Mouse (Mus musculus): Measurements from ENCODE around the gene Denr. TPM values are rescaled to one million over a fixed set of nuclear protein-coding genes. Genes with fewer than 3 reads are reported as not detected.

Denr gene
- polyA plus RNA-seq, 1 experiment from 2014 or later, result 135 TPM

- no peaks in the 10 kb centered on the region for H3K9me3 ChIP-seq (ENCODE audit: control insufficient read depth, low read length)
- no peak overlapping the region for H3K27ac ChIP-seq (ENCODE audit: low read depth, low read length)
- WGBS, result 26% methylated on average over 14 of the region's 14 CpGs
- H3K4me1 ChIP-seq (ENCODE audit: control insufficient read depth, insufficient read depth, low read length), result peaks cover 31% of the 10 kb centered on the region
- no peak overlapping the region for H3K9ac ChIP-seq (ENCODE audit: low read depth, low read length)
- H3K27me3 ChIP-seq (ENCODE audit: control insufficient read depth, insufficient read depth, low read length), result no peaks in the 10 kb centered on the region
- peak overlapping the region; percentile 13; the same call in 1 of the 2 replicates for H3K4me3 ChIP-seq (ENCODE audit: low read length)
- no peaks in the 10 kb centered on the region for H3K36me3 ChIP-seq (ENCODE audit: control insufficient read depth, insufficient read depth, low read length)
- ATAC-seq (ENCODE audit: low FRiP score, low TSS enrichment), result 0 out of 2 replicates have a peak, but pooled peaks have one; percentile 33
- peak overlapping the region; percentile 32 for H3K4me2 ChIP-seq (replicated peaks; ENCODE audit: low read depth, low read length)
Measured at GRCm38 (mm10) chr5:123878056-123878455, 28.9 kb upstream of the Denr start.

GRCm38 (mm10) chr5:123879928-123880327 is 27.0 kb upstream of the Denr start, which contains the start of gene Hcar1:
Hcar1 (minus strand) TSS chr5:123880020.
- 0 out of 2 replicates have a peak within 1 kb of the TSS, but pooled peaks have one; percentile 9 for H3K4me3 ChIP-seq (ENCODE audit: low read length)
- peak; percentile 48; the same call in 1 of the 2 replicates for ATAC-seq (ENCODE audit: low FRiP score, low TSS enrichment)
- peak within 1 kb of the TSS; percentile 29 for H3K4me2 ChIP-seq (replicated peaks; ENCODE audit: low read depth, low read length)
- peak within 1 kb of the TSS; percentile 14; the same call in 1 of the 2 replicates for H3K27ac ChIP-seq (ENCODE audit: low read depth, low read length)
- H3K36me3 ChIP-seq (ENCODE audit: control insufficient read depth, insufficient read depth, low read length), result no peaks in the 10 kb centered on the region
- H3K9ac ChIP-seq (ENCODE audit: low read depth, low read length), result peak within 1 kb of the TSS; percentile 18; the same call in 1 of the 2 replicates
- H3K27me3 ChIP-seq (ENCODE audit: control insufficient read depth, insufficient read depth, low read length), result no peaks in the 10 kb centered on the region
- WGBS, result 23% methylated on average over 12 of the region's 12 CpGs
- no peaks in the 10 kb centered on the region for H3K9me3 ChIP-seq (ENCODE audit: control insufficient read depth, low read length)
- peaks cover 31% of the 10 kb centered on the region for H3K4me1 ChIP-seq (ENCODE audit: control insufficient read depth, insufficient read depth, low read length)

GRCm38 (mm10) chr5:123880778-123881177 is 26.2 kb upstream of the Denr start:
- no peaks in the 10 kb centered on the region for H3K36me3 ChIP-seq (ENCODE audit: control insufficient read depth, insufficient read depth, low read length)
- ATAC-seq (ENCODE audit: low FRiP score, low TSS enrichment), result no peak
- H3K27me3 ChIP-seq (ENCODE audit: control insufficient read depth, insufficient read depth, low read length), result no peaks in the 10 kb centered on the region
- H3K27ac ChIP-seq (ENCODE audit: low read depth, low read length), result no peak overlapping the region
- H3K9ac ChIP-seq (ENCODE audit: low read depth, low read length), result no peak overlapping the region
- H3K4me3 ChIP-seq (ENCODE audit: low read length), result no peak overlapping the region
- peaks cover 31% of the 10 kb centered on the region for H3K4me1 ChIP-seq (ENCODE audit: control insufficient read depth, insufficient read depth, low read length)
- WGBS, result 86% methylated on average over 14 of the region's 14 CpGs
- H3K4me2 ChIP-seq (replicated peaks; ENCODE audit: low read depth, low read length), result no peak overlapping the region
- H3K9me3 ChIP-seq (ENCODE audit: control insufficient read depth, low read length), result no peaks in the 10 kb centered on the region

GRCm38 (mm10) chr5:123883891-123884290 is 23.1 kb upstream of the Denr start:
- Histone ChIP-seq H3K9ac (ENCODE audit: low read depth, low read length) (no peak overlapping the region), H3K4me3 (ENCODE audit: low read length) (no peak overlapping the region), H3K9me3 (ENCODE audit: control insufficient read depth, low read length) (no peaks in the 10 kb centered on the region), H3K4me1 (ENCODE audit: control insufficient read depth, insufficient read depth, low read length) (peaks cover 15% of the 10 kb centered on the region), H3K27ac (ENCODE audit: low read depth, low read length) (no peak overlapping the region; the same call in 1 of the 2 replicates), H3K27me3 (ENCODE audit: control insufficient read depth, insufficient read depth, low read length) (no peaks in the 10 kb centered on the region), H3K36me3 (ENCODE audit: control insufficient read depth, insufficient read depth, low read length) (no peaks in the 10 kb centered on the region), H3K4me2 (replicated peaks; ENCODE audit: low read depth, low read length) (no peak overlapping the region)
- no peak for ATAC-seq (ENCODE audit: low FRiP score, low TSS enrichment)
- 73% methylated on average over 7 of the region's 7 CpGs for WGBS

- Histone ChIP-seq H3K27ac (ENCODE audit: low read depth, low read length) (no peak overlapping the region; the same call in 1 of the 2 replicates), H3K36me3 (ENCODE audit: control insufficient read depth, insufficient read depth, low read length) (no peaks in the 10 kb centered on the region), H3K9ac (ENCODE audit: low read depth, low read length) (no peak overlapping the region), H3K9me3 (ENCODE audit: control insufficient read depth, low read length) (no peaks in the 10 kb centered on the region), H3K4me1 (ENCODE audit: control insufficient read depth, insufficient read depth, low read length) (peaks cover 11% of the 10 kb centered on the region), H3K4me2 (replicated peaks; ENCODE audit: low read depth, low read length) (no peak overlapping the region), H3K4me3 (ENCODE audit: low read length) (no peak overlapping the region), H3K27me3 (ENCODE audit: control insufficient read depth, insufficient read depth, low read length) (no peaks in the 10 kb centered on the region)
- ATAC-seq (ENCODE audit: low FRiP score, low TSS enrichment), result no peak
- WGBS, result 76% methylated on average over 10 of the region's 10 CpGs
Measured at GRCm38 (mm10) chr5:123884332-123884731, 22.6 kb upstream of the Denr start.

- 70% methylated on average over 3 of the region's 3 CpGs for WGBS
- Histone ChIP-seq H3K4me3 (ENCODE audit: low read length) (no peak overlapping the region), H3K4me1 (ENCODE audit: control insufficient read depth, insufficient read depth, low read length) (no peaks in the 10 kb centered on the region), H3K4me2 (replicated peaks; ENCODE audit: low read depth, low read length) (no peak overlapping the region), H3K27ac (ENCODE audit: low read depth, low read length) (no peak overlapping the region), H3K27me3 (ENCODE audit: control insufficient read depth, insufficient read depth, low read length) (no peaks in the 10 kb centered on the region), H3K9me3 (ENCODE audit: control insufficient read depth, low read length) (no peaks in the 10 kb centered on the region), H3K36me3 (ENCODE audit: control insufficient read depth, insufficient read depth, low read length) (no peaks in the 10 kb centered on the region), H3K9ac (ENCODE audit: low read depth, low read length) (no peak overlapping the region)
- ATAC-seq (ENCODE audit: low FRiP score, low TSS enrichment), result no peak
Measured at GRCm38 (mm10) chr5:123886365-123886764, 20.6 kb upstream of the Denr start.

- Histone ChIP-seq H3K27ac (ENCODE audit: low read depth, low read length) (no peak overlapping the region), H3K4me2 (replicated peaks; ENCODE audit: low read depth, low read length) (no peak overlapping the region), H3K4me3 (ENCODE audit: low read length) (no peak overlapping the region), H3K27me3 (ENCODE audit: control insufficient read depth, insufficient read depth, low read length) (no peaks in the 10 kb centered on the region), H3K9ac (ENCODE audit: low read depth, low read length) (no peak overlapping the region), H3K36me3 (ENCODE audit: control insufficient read depth, insufficient read depth, low read length) (no peaks in the 10 kb centered on the region), H3K9me3 (ENCODE audit: control insufficient read depth, low read length) (no peaks in the 10 kb centered on the region), H3K4me1 (ENCODE audit: control insufficient read depth, insufficient read depth, low read length) (0 out of 2 replicates have a peak, but pooled peaks cover 2% of the 10 kb centered on the region)
- WGBS, result 85% methylated on average over 2 of the region's 2 CpGs
- ATAC-seq (ENCODE audit: low FRiP score, low TSS enrichment), result no peak
Measured at GRCm38 (mm10) chr5:123890312-123890711, 16.7 kb upstream of the Denr start.

GRCm38 (mm10) chr5:123890987-123891386 is 16.0 kb upstream of the Denr start:
- WGBS, result 80% methylated on average over 5 of the region's 5 CpGs
- no peak overlapping the region for H3K9ac ChIP-seq (ENCODE audit: low read depth, low read length)
- no peaks in the 10 kb centered on the region for H3K27me3 ChIP-seq (ENCODE audit: control insufficient read depth, insufficient read depth, low read length)
- H3K4me3 ChIP-seq (ENCODE audit: low read length), result no peak overlapping the region
- H3K4me1 ChIP-seq (ENCODE audit: control insufficient read depth, insufficient read depth, low read length), result 0 out of 2 replicates have a peak, but pooled peaks cover 2% of the 10 kb centered on the region
- H3K4me2 ChIP-seq (replicated peaks; ENCODE audit: low read depth, low read length), result no peak overlapping the region
- H3K27ac ChIP-seq (ENCODE audit: low read depth, low read length), result no peak overlapping the region
- no peak for ATAC-seq (ENCODE audit: low FRiP score, low TSS enrichment)
- H3K36me3 ChIP-seq (ENCODE audit: control insufficient read depth, insufficient read depth, low read length), result no peaks in the 10 kb centered on the region
- no peaks in the 10 kb centered on the region for H3K9me3 ChIP-seq (ENCODE audit: control insufficient read depth, low read length)

- WGBS, result 41% methylated on average over 6 of the region's 6 CpGs
- 0 out of 2 replicates have a peak, but pooled peaks have one; percentile 35 for ATAC-seq (ENCODE audit: low FRiP score, low TSS enrichment)
Measured at GRCm38 (mm10) chr5:123891669-123892068, 15.3 kb upstream of the Denr start.

More at GRCm38 (mm10) chr5:123891669-123892068, 15.3 kb upstream of the Denr start:
- Histone ChIP-seq H3K4me1 (ENCODE audit: control insufficient read depth, insufficient read depth, low read length) (0 out of 2 replicates have a peak, but pooled peaks cover 2% of the 10 kb centered on the region), H3K27me3 (ENCODE audit: control insufficient read depth, insufficient read depth, low read length) (no peaks in the 10 kb centered on the region), H3K9me3 (ENCODE audit: control insufficient read depth, low read length) (no peaks in the 10 kb centered on the region), H3K4me3 (ENCODE audit: low read length) (no peak overlapping the region), H3K4me2 (replicated peaks; ENCODE audit: low read depth, low read length) (no peak overlapping the region), H3K9ac (ENCODE audit: low read depth, low read length) (no peak overlapping the region), H3K36me3 (ENCODE audit: control insufficient read depth, insufficient read depth, low read length) (no peaks in the 10 kb centered on the region), H3K27ac (ENCODE audit: low read depth, low read length) (no peak overlapping the region)

All from kidney, embryonic 14.5 days (tissue).